Mouse (Mus musculus): ENCODE data around the gene Limch1. TPM values are rescaled to one million over a fixed set of nuclear protein-coding genes. Genes with fewer than 3 reads are reported as not detected.
A peak's percentile ranks its signal among the peaks of the same experiment; 100 is the strongest.

The Limch1 gene
- polyA plus RNA-seq (2012; ENCODE audit: insufficient read depth, insufficient read length, missing spikeins), result not detected in 2 replicates

GRCm38 (mm10) chr5:66745390-66745995, at the start of gene Limch1:
TSS of gene Limch1 (plus strand) at chr5:66745827.
- TF ChIP-seq POLR2A (IDR thresholded peaks at IDR 0.05; ENCODE audit: borderline replicate concordance, low read depth, low read length) (no peak), CTCF (IDR thresholded peaks at IDR 0.05; ENCODE audit: low read depth, low read length) (no peak)
- Histone ChIP-seq H3K4me1 (ENCODE audit: control insufficient read depth, insufficient read depth, low read length) (no peaks in the 10 kb centered on the region; the same call in 1 of the 2 replicates), H3K4me3 (ENCODE audit: insufficient read depth, low read length) (peak within 1 kb of the TSS; percentile 50), H3K27ac (ENCODE audit: insufficient read depth, low read depth, low read length) (no peak within 1 kb of the TSS)

- no peaks in the 10 kb centered on the region for H3K4me1 ChIP-seq (ENCODE audit: control insufficient read depth, insufficient read depth, low read length)
- H3K4me3 ChIP-seq (ENCODE audit: insufficient read depth, low read length), result no peak overlapping the region
- TF ChIP-seq CTCF (IDR thresholded peaks at IDR 0.05; ENCODE audit: low read depth, low read length) (no peak), POLR2A (IDR thresholded peaks at IDR 0.05; ENCODE audit: borderline replicate concordance, low read depth, low read length) (no peak)
- H3K27ac ChIP-seq (ENCODE audit: insufficient read depth, low read depth, low read length), result no peak overlapping the region
These were observed 48.5 kb upstream of the Limch1 start for GRCm38 (mm10) chr5:66697119-66697518.

GRCm38 (mm10) chr5:66699911-66700310, 45.7 kb upstream of the Limch1 start:
- TF ChIP-seq POLR2A (IDR thresholded peaks at IDR 0.05; ENCODE audit: borderline replicate concordance, low read depth, low read length) (no peak), CTCF (IDR thresholded peaks at IDR 0.05; ENCODE audit: low read depth, low read length) (no peak)
- Histone ChIP-seq H3K4me1 (ENCODE audit: control insufficient read depth, insufficient read depth, low read length) (no peaks in the 10 kb centered on the region), H3K27ac (ENCODE audit: insufficient read depth, low read depth, low read length) (no peak overlapping the region), H3K4me3 (ENCODE audit: insufficient read depth, low read length) (no peak overlapping the region)

- Histone ChIP-seq H3K4me1 (ENCODE audit: control insufficient read depth, insufficient read depth, low read length) (no peaks in the 10 kb centered on the region), H3K4me3 (ENCODE audit: insufficient read depth, low read length) (no peak overlapping the region), H3K27ac (ENCODE audit: insufficient read depth, low read depth, low read length) (no peak overlapping the region)
- TF ChIP-seq POLR2A (IDR thresholded peaks at IDR 0.05; ENCODE audit: borderline replicate concordance, low read depth, low read length), result no peak
- no peak for TF ChIP-seq CTCF (IDR thresholded peaks at IDR 0.05; ENCODE audit: low read depth, low read length)
These were observed 43.7 kb upstream of the Limch1 start for GRCm38 (mm10) chr5:66701951-66702350.

GRCm38 (mm10) chr5:66703317-66704004, 42.2 kb upstream of the Limch1 start:
- H3K4me3 ChIP-seq (ENCODE audit: insufficient read depth, low read length), result no peak overlapping the region
- no peaks in the 10 kb centered on the region for H3K4me1 ChIP-seq (ENCODE audit: control insufficient read depth, insufficient read depth, low read length)
- no peak for TF ChIP-seq CTCF (IDR thresholded peaks at IDR 0.05; ENCODE audit: low read depth, low read length)
- TF ChIP-seq POLR2A (IDR thresholded peaks at IDR 0.05; ENCODE audit: borderline replicate concordance, low read depth, low read length), result no peak
- no peak overlapping the region for H3K27ac ChIP-seq (ENCODE audit: insufficient read depth, low read depth, low read length)

- Histone ChIP-seq H3K27ac (ENCODE audit: insufficient read depth, low read depth, low read length) (no peak overlapping the region), H3K4me1 (ENCODE audit: control insufficient read depth, insufficient read depth, low read length) (no peaks in the 10 kb centered on the region), H3K4me3 (ENCODE audit: insufficient read depth, low read length) (no peak overlapping the region)
- TF ChIP-seq CTCF (IDR thresholded peaks at IDR 0.05; ENCODE audit: low read depth, low read length) (no peak), POLR2A (IDR thresholded peaks at IDR 0.05; ENCODE audit: borderline replicate concordance, low read depth, low read length) (no peak)
These were observed 37.8 kb upstream of the Limch1 start for GRCm38 (mm10) chr5:66707859-66708258.

- Histone ChIP-seq H3K27ac (ENCODE audit: insufficient read depth, low read depth, low read length) (no peak overlapping the region), H3K4me3 (ENCODE audit: insufficient read depth, low read length) (no peak overlapping the region), H3K4me1 (ENCODE audit: control insufficient read depth, insufficient read depth, low read length) (no peaks in the 10 kb centered on the region)
- TF ChIP-seq POLR2A (IDR thresholded peaks at IDR 0.05; ENCODE audit: borderline replicate concordance, low read depth, low read length), result no peak
- no peak for TF ChIP-seq CTCF (IDR thresholded peaks at IDR 0.05; ENCODE audit: low read depth, low read length)
These were observed 35.1 kb upstream of the Limch1 start for GRCm38 (mm10) chr5:66710445-66711019.

- no peak overlapping the region for H3K27ac ChIP-seq (ENCODE audit: insufficient read depth, low read depth, low read length)
- no peaks in the 10 kb centered on the region for H3K4me1 ChIP-seq (ENCODE audit: control insufficient read depth, insufficient read depth, low read length)
- TF ChIP-seq POLR2A (IDR thresholded peaks at IDR 0.05; ENCODE audit: borderline replicate concordance, low read depth, low read length), result no peak
- TF ChIP-seq CTCF (IDR thresholded peaks at IDR 0.05; ENCODE audit: low read depth, low read length), result no peak
- no peak overlapping the region for H3K4me3 ChIP-seq (ENCODE audit: insufficient read depth, low read length)
These were observed 32.8 kb upstream of the Limch1 start for GRCm38 (mm10) chr5:66712801-66713200.

- H3K4me1 ChIP-seq (ENCODE audit: control insufficient read depth, insufficient read depth, low read length), result no peaks in the 10 kb centered on the region
- TF ChIP-seq POLR2A (IDR thresholded peaks at IDR 0.05; ENCODE audit: borderline replicate concordance, low read depth, low read length) (no peak), CTCF (IDR thresholded peaks at IDR 0.05; ENCODE audit: low read depth, low read length) (no peak)
- no peak overlapping the region for H3K4me3 ChIP-seq (ENCODE audit: insufficient read depth, low read length)
- no peak overlapping the region for H3K27ac ChIP-seq (ENCODE audit: insufficient read depth, low read depth, low read length)
These were observed 30.1 kb upstream of the Limch1 start for GRCm38 (mm10) chr5:66715498-66715931.

- no peak overlapping the region for H3K4me3 ChIP-seq (ENCODE audit: insufficient read depth, low read length)
- H3K4me1 ChIP-seq (ENCODE audit: control insufficient read depth, insufficient read depth, low read length), result no peaks in the 10 kb centered on the region
- TF ChIP-seq CTCF (IDR thresholded peaks at IDR 0.05; ENCODE audit: low read depth, low read length), result no peak
- H3K27ac ChIP-seq (ENCODE audit: insufficient read depth, low read depth, low read length), result no peak overlapping the region
These were observed 27.7 kb upstream of the Limch1 start for GRCm38 (mm10) chr5:66717931-66718330.

Data from bone marrow macrophage, adult 2 months (primary cell).